Mouse (Mus musculus) liver, postnatal 0 days (tissue): Measurements from ENCODE around the gene Pde4b.

Experiments
- CTCF ChIP-seq: sonication (generic); IDR thresholded peaks from 2 replicates; pipeline ENCODE4 v1.5.1; 2016; ENCODE audit warnings: antibody characterized with exemption, low read depth
- EP300 ChIP-seq: IDR thresholded peaks from 2 replicates; pipeline ENCODE4 v1.6.1; 2016; ENCODE audit warnings: antibody characterized with exemption, low read depth, mild to moderate bottlenecking

- TF ChIP-seq CTCF: no peak
- TF ChIP-seq EP300: no peak
Measured at GRCm38 (mm10) chr4:102408132-102408531, 320.8 kb downstream of the Pde4b start.
